Mouse (Mus musculus): ENCODE measurements at regions not wholly inside any gene's neighbourhood (a gene's known extent, or its start where the extent isn't known, plus 50 kb on each side); places are given as distances from the start of the nearest gene placed in this dataset.

- peak; percentile 0 for DNase-seq
Measured at GRCm38 (mm10) chr14:113373036-113373695, 58.8 kb downstream of the Tpm3-rs7 start.

All from adrenal gland, postnatal 25 days (tissue).